12 mouse cellular contexts compared by ENCODE assay signal in genomic region chr2:60705426-60705825, GRCm38 (mm10). TPM values are rescaled to one million over a fixed set of nuclear protein-coding genes. Genes with fewer than 3 reads are reported as not detected.
"Had no signal": no experiment of that assay in that cellular context is flagged by ENCODE, and none has a peak within 500 bp of the region (broad histone marks: within the 10 kb centered on the region; RNA-seq: fewer than 3 reads in every experiment).

No protein-coding gene starts in this region.

- H3K27ac ChIP-seq: limb, embryonic 13.5 days; liver, embryonic 14.5 days; midbrain, embryonic 13.5 days; neural tube, embryonic 15.5 days had no signal

- H3K9me3 ChIP-seq: limb, embryonic 13.5 days; midbrain, embryonic 13.5 days; neural tube, embryonic 15.5 days had no signal

- DNase-seq: left cerebral cortex, postnatal 4 days; lung, adult 18-20 months; right cerebral cortex, adult 18-20 months; right cerebral cortex, postnatal 25 days; thymus, postnatal 4 days had no signal

- ATAC-seq: intestine, embryonic 16.5 days; midbrain, embryonic 13.5 days had no signal

- H3K36me3 ChIP-seq: limb, embryonic 13.5 days; midbrain, embryonic 13.5 days; neural tube, embryonic 15.5 days had no signal

- H3K27me3 ChIP-seq: midbrain, embryonic 13.5 days; neural tube, embryonic 15.5 days had no signal

- H3K4me1 ChIP-seq: midbrain, embryonic 13.5 days; neural tube, embryonic 15.5 days had no signal

- H3K4me2 ChIP-seq: limb, embryonic 13.5 days; midbrain, embryonic 13.5 days; neural tube, embryonic 15.5 days had no signal

- H3K4me3 ChIP-seq: limb, embryonic 13.5 days; midbrain, embryonic 13.5 days; myocyte; neural tube, embryonic 15.5 days had no signal

- H3K9ac ChIP-seq: limb, embryonic 13.5 days; liver, embryonic 14.5 days; midbrain, embryonic 13.5 days; neural tube, embryonic 15.5 days had no signal

RNA-seq across cellular contexts. Expression of gene Itgb6, which starts 17.0 kb away (rescaled TPM):
- total RNA-seq: left cerebral cortex, postnatal 4 days had no signal
- polyA plus RNA-seq: liver, adult 2 months; midbrain, embryonic 13.5 days had no signal
